Mouse (Mus musculus) ES-Bruce4 (cell line): ENCODE results near the gene Arl15.

Experiments used
- CTCF ChIP-seq: IDR thresholded peaks from one replicate; pipeline ENCODE4 v1.8.1; 2011; ENCODE audit warnings: low read depth, low read length
- EP300 ChIP-seq: IDR thresholded peaks from 2 replicates; pipeline ENCODE4 v1.6.1; 2011; ENCODE audit warnings: low read depth, low read length; ENCODE audit not compliant: insufficient read depth
- POLR2A ChIP-seq: IDR thresholded peaks from one replicate; pipeline ENCODE4 v1.8.1; 2011; ENCODE audit warnings: low read length; ENCODE audit not compliant: insufficient read depth

DNA sequence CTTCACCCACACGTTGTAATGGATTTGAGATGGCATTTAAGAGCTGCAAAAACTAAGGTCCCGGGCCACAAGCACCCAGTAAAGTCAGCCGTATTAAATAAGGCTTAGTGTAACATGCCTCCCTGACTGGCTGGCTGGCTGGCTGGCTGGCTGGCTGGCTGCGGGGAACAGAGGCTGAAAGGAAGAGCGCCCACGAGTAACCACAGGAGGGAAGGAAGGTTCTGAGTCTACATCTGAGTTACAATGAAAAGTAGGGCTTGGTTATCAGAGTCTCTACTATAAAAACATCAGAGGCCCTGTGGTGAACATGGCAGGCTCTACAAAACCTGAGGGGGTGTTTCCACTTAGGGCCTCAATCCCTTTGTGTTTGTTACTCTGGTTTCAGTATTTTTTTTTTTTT, 395.1 kb downstream of the Arl15 start:
- TF ChIP-seq POLR2A (no peak), CTCF (no peak), EP300 (no peak)
